Mouse (Mus musculus) neural tube, embryonic 12.5 days (tissue): ENCODE measurements around the gene Carns1. TPM values are rescaled to one million over a fixed set of nuclear protein-coding genes. Genes with fewer than 3 reads are reported as not detected.
"Not testable (repeated sequence)": the region's sequence is repeated elsewhere in the genome, so short reads cannot be mapped to it uniquely, and the experiment has no call there.

Experiments used
- ATAC-seq: fragments of 200-750 bp; cut with Nextera tagmentation; 2 replicates; pipeline ENCODE4 v1.8.0; 2017; ENCODE audit warnings: low read depth, mild to moderate bottlenecking, moderate TSS enrichment, moderate library complexity; ENCODE audit not compliant: low FRiP score
- H3K27ac ChIP-seq: fragments of 300-500 bp; sonication (generic); 2 replicates; pipeline ENCODE4 v1.5.1; 2016
- H3K27me3 ChIP-seq: fragments of 300-500 bp; sonication (generic); replicated peaks from 2 replicates; pipeline ENCODE4 v1.6.1; 2016; ENCODE audit warnings: mild to moderate bottlenecking
- H3K36me3 ChIP-seq: fragments of 300-500 bp; sonication (generic); 2 replicates; pipeline ENCODE4 v1.6.1; 2016; ENCODE audit warnings: mild to moderate bottlenecking
- H3K4me1 ChIP-seq: fragments of 300-500 bp; sonication (generic); 2 replicates; pipeline ENCODE4 v1.6.1; 2016
- H3K4me2 ChIP-seq: fragments of 300-500 bp; sonication (generic); replicated peaks from 2 replicates; pipeline ENCODE4 v1.6.1; 2016; ENCODE audit warnings: mild to moderate bottlenecking
- H3K4me3 ChIP-seq: fragments of 300-500 bp; sonication (generic); 2 replicates; pipeline ENCODE4 v1.5.1; 2016
- H3K9ac ChIP-seq: fragments of 300-500 bp; sonication (generic); 2 replicates; pipeline ENCODE4 v1.6.1; 2016; ENCODE audit warnings: mild to moderate bottlenecking
- H3K9me3 ChIP-seq: fragments of 300-500 bp; sonication (generic); 2 replicates; pipeline ENCODE4 v1.6.1; 2016; ENCODE audit warnings: mild to moderate bottlenecking
- WGBS: fragments of 180-500 bp; shearing (Covaris S2); methylation state at CpG from one replicate; pipeline ENCODE4 v1.1.7; 2016; 5-methylcytosine and 5-hydroxymethylcytosine counted together
- polyA plus RNA-seq: library from polyadenylated mRNA; unstranded; fragments of >200 nt; fragmentation: Nextera tagmentation; extraction: Ambion mirVana; gene quantifications from 2 replicates; pipeline ENCODE4 v1.2.1, GENCODE M21; 2016

The Carns1 gene
- polyA plus RNA-seq, 1 experiment from 2014 or later = 4.8 TPM

DNA sequence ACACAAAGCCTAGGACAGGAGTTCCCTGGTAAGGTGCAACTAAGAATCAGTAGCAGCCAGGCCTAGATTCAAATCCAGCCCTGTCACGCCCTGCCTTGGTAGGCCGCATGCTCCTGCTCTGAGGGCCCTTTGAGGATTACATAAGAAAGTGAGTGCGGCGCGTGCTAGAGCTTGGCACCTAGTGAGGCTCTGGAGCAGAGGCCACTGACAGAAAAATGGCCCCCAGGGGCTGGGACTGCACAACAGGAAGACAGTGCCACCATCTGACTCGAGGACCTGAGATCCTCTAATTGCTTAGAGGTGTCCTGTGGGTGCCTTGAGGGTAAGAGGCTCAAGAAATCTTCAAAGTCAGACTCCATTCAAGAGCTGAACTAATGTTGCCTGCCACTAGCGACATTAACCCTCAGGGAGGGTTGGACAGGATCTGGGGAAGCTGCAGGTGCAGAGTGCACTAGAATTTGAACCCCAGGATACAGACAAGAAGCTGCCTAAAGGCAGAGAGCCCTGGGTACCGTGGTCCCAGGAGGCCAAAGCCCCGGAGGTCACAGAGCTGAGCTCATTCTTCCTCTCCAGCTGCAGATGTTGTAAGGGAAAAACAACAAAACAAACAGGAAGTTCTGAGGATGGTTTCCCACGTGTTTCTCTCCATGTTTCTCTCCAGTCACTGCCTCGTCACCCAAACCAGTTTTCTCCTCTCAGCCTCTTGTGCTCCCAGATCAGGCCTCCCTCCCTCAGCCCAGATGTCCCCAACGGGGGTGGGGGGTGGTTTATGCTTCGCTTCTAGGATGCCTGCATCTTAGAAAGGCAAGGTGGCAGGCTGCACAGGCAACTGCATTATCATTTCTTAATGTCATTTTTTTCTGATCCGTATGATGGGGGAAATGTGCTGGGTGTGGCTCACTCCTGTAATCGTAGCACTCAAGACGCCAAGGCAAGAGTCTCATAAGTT lies 30.5 kb downstream of the Carns1 start:
- Histone ChIP-seq H3K4me3 (no peak overlapping the region), H3K36me3 (no peaks in the 10 kb centered on the region), H3K9ac (no peak overlapping the region), H3K9me3 (no peaks in the 10 kb centered on the region), H3K4me2 (no peak overlapping the region), H3K27me3 (no peaks in the 10 kb centered on the region), H3K27ac (no peak overlapping the region), H3K4me1 (peaks cover 17% of the 10 kb centered on the region)
- ATAC-seq = no peak
- 83% methylated on average over 16 of the region's 16 CpGs for WGBS

DNA sequence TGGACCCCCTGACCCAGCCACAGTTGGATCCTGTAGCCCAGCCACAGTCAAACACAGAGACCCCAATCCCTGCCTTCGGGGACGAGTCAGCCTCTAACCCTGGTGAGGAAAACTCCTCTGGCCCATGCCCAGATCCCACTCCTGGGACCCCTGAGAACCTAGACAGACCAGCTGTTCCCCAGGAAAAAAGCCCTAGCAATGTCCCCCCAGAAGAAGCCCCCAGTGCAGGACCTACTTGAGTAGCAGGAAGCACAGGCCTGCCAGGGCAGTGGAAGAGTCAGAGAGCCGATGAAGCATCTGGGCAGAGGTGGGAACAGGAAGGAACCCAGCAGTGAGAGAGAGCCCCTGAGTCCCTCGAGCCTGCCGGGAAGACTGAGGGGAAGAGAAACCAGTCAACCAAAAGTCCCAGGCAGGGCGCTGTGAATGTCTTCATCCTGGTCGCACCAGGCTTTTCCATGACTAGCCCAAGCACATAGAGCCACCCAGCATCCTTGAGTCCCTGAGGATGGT lies 31.5 kb downstream of the Carns1 start, which contains the start of gene Cabp4:
Gene Cabp4 (minus strand): TSS at position 275 of the 510 bp plus-strand sequence.
- 87% methylated on average over 7 of the region's 7 CpGs for WGBS
- H3K4me1 ChIP-seq = peaks cover 7% of the 10 kb centered on the region; the same call in 1 of the 2 replicates
- H3K27ac ChIP-seq = no peak within 1 kb of the TSS
- no peaks in the 10 kb centered on the region for H3K9me3 ChIP-seq
- H3K36me3 ChIP-seq = no peaks in the 10 kb centered on the region
- H3K9ac ChIP-seq = no peak within 1 kb of the TSS
- no peaks in the 10 kb centered on the region for H3K27me3 ChIP-seq
- H3K4me2 ChIP-seq = no peak within 1 kb of the TSS
- no peak within 1 kb of the TSS for H3K4me3 ChIP-seq
- ATAC-seq = no peak

DNA sequence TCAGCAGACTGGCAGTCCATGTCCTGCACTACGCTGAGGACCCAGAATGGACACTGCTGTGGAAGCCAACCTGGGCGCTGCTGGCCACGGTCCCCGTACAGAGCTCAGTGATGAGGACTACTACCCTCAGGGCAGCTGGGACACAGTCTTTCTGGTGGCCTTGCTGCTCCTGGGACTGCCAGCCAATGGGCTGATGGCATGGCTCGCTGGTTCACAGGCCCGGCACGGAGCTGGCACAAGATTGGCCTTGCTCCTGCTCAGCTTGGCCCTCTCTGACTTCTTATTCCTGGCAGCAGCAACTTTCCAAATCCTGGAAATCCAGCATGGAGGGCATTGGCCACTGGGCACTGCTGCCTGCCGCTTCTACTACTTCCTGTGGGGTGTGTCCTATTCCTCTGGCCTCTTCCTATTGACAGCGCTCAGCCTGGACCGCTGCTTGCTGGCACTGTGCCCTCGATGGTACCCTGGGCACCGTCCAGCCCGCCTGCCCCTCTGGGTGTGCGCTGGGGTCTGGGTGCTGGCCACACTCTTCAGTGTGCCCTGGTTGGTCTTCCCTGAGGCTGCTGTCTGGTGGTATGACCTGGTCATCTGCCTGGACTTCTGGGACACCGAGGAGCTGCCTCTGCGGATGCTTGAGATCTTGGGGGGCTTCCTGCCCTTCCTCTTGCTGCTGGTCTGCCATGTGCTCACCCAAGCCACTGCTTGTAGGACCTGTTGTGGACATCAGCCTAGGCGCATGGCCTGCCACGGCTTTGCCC lies 32.7 kb downstream of the Carns1 start:
- no peak overlapping the region for H3K4me2 ChIP-seq
- WGBS = 89% methylated on average over 18 of the region's 18 CpGs
- no peak overlapping the region for H3K27ac ChIP-seq
- H3K4me1 ChIP-seq = 0 out of 2 replicates have a peak, but pooled peaks cover under 1% of the 10 kb centered on the region
- no peak overlapping the region for H3K4me3 ChIP-seq
- no peaks in the 10 kb centered on the region for H3K9me3 ChIP-seq
- no peaks in the 10 kb centered on the region for H3K36me3 ChIP-seq
- H3K9ac ChIP-seq = no peak overlapping the region
- ATAC-seq = no peak
- H3K27me3 ChIP-seq = no peaks in the 10 kb centered on the region

DNA sequence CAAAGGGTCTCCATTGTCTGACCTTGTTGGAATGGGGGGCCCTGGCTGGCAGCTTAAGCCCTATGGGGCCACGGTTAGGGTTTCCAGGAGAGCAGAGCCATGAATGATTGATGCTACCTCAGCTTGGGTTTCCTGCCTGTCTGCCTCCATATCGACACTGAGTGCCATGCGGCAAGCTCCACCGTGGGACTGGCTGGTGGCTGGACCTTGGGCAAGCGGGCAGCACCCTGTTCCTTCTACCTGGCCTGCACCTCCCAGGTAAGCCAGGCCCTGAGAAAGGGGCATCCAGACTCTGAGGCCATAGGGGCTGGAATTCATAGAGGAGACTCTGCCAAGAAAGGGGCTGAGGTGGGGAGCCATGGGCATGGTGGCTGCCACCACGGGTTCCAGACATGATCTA lies 35.1 kb downstream of the Carns1 start:
- Histone ChIP-seq H3K27me3 (no peaks in the 10 kb centered on the region), H3K4me1 (no peaks in the 10 kb centered on the region), H3K9me3 (no peaks in the 10 kb centered on the region), H3K9ac (no peak overlapping the region), H3K27ac (no peak overlapping the region), H3K36me3 (no peaks in the 10 kb centered on the region), H3K4me3 (no peak overlapping the region), H3K4me2 (no peak overlapping the region)
- WGBS = 82% methylated on average over 6 of the region's 6 CpGs
- no peak for ATAC-seq

DNA sequence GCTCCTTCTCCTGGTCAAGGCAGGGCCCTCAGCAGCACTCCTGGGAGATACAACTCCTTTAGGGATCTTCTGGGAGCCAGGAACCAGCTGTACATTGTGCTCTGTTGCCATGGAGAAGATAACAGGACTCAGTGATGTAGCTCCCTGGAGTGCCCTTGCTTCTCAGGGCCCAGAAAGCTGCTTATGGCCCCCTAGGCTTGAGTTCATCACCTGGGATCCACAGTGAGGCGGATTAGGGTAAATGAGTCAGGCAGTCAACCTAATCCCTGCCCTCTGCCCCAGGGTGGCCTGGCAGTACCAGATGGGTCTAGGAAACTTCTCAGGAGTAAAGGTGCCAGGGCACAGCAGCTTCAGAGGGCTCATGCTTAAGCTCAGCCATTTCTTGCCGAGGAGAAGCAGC lies 35.8 kb downstream of the Carns1 start, which contains the start of gene Gpr152:
Gene Gpr152 (plus strand): TSS at position 342 of the 400 bp plus-strand sequence.
- ATAC-seq = no peak
- H3K9ac ChIP-seq = no peak within 1 kb of the TSS
- WGBS = 79% methylated on average over 2 of the region's 2 CpGs

DNA sequence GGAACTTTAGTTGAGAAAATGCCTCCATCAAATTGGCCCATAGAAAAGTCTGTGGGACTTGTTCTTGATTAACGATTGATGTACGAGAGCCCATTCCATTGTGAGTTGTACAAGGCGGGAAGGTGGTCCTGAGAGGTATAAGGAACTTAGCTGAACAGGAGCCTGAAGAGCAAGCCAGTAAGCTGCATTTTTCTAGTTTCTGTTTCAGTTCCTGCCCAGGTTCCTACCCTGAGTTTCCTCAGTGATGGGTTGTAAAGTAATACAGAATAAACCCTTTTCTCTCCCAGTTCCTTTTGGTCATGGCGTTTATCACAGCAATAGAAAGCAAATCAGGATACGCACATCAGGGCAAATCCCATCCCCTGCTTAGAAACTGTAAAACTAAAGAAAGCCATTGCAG lies 37.4 kb downstream of the Carns1 start:
- 74% methylated on average over 5 of the region's 5 CpGs for WGBS
- Histone ChIP-seq H3K4me3 (no peak overlapping the region), H3K9me3 (no peaks in the 10 kb centered on the region), H3K4me1 (no peaks in the 10 kb centered on the region), H3K27ac (no peak overlapping the region), H3K9ac (no peak overlapping the region), H3K36me3 (peaks cover 4% of the 10 kb centered on the region), H3K4me2 (no peak overlapping the region), H3K27me3 (no peaks in the 10 kb centered on the region)
- no peak for ATAC-seq

More for the DNA sequence above, 35.8 kb downstream of the Carns1 start, which contains the start of gene Gpr152:
- Histone ChIP-seq H3K36me3 (no peaks in the 10 kb centered on the region), H3K27ac (no peak within 1 kb of the TSS), H3K4me1 (no peaks in the 10 kb centered on the region), H3K4me2 (no peak within 1 kb of the TSS), H3K27me3 (no peaks in the 10 kb centered on the region), H3K9me3 (no peaks in the 10 kb centered on the region), H3K4me3 (no peak within 1 kb of the TSS)

DNA sequence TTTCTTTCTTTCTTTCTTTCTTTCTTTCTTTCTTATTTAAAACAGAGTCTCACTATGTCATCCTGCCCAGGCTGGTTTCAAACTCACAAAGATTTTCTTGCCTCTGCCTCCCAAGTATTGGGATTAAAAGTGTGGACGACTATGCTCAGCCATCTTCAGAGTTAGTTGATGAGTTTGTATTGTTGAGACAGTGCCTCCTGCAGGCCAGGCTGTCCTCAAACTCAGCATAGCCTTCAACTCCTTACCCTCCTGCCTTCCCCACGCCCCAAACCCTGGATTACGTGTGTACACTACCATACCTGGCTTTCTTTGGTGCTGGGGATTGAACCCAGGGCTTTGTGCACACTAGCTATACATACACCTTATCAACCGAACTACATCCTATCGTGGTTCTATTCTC lies 38.8 kb downstream of the Carns1 start:
- ATAC-seq = no peak
- Histone ChIP-seq H3K27me3 (no peaks in the 10 kb centered on the region), H3K4me3 (no peak overlapping the region), H3K9me3 (no peaks in the 10 kb centered on the region), H3K4me1 (no peaks in the 10 kb centered on the region), H3K4me2 (no peak overlapping the region), H3K27ac (no peak overlapping the region), H3K9ac (no peak overlapping the region), H3K36me3 (peaks cover 19% of the 10 kb centered on the region)
- 81% methylated on average over 5 of the region's 5 CpGs for WGBS

DNA sequence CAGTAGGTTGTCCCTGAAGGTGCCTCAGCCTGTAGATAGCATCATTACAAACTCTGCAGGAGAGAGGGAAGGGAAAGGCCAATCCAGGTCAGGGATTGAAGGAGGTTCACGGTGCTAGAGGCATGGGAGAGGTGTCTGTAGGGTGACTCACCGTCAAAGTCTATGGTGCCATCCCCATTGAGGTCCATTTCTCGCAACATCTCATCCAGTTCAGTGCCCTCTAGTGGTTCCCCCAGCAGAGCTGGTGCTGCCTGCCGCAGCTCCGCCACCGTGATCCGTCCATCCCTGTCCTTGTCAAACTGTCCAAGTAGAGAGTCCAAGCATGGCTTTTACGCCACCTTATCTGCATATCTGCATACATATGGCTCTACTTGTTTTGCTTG lies 39.3 kb downstream of the Carns1 start:
- H3K4me2 ChIP-seq, H3K27ac ChIP-seq, H3K4me1 ChIP-seq, H3K9me3 ChIP-seq, H3K4me3 ChIP-seq, H3K27me3 ChIP-seq, ATAC-seq, H3K9ac ChIP-seq: not testable (repeated sequence)
- 30% methylated on average over 8 of the region's 8 CpGs for WGBS
- peaks cover 24% of the 10 kb centered on the region for H3K36me3 ChIP-seq

DNA sequence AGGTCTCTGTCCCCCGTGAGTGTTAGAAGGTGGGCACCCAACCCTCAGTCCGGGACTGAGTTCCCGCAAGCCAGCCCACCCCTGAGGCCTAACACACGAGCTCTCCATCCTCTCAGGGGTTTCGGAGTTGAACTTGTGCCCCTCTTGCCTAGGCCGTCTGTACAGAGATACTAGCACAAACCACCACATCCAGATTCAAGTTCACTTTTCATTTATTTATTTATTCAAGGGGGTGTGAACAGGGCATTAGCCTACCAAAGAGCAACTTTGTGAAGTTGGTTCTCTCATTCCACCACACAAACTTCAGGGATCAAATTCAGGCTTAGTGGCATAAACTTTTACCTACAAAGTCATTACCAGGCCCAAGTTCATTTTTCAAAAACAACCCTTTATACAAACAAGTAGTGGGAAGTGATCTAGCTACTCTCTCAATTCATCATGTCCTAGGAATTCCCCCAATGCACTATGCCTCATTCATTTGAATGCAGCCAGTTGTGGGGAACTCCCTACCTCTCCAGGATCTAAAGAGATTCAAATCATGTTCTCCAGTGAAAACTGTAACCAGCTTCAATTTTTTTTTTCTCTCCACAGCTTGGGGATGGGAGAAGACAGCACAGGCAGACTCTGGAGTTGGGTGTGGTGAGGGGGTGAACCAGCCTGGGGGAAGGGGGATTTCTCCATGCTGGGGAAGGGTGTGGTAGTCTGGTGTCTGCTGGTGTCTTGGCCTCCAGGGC lies 39.9 kb downstream of the Carns1 start:
- ATAC-seq, H3K27me3 ChIP-seq, H3K9me3 ChIP-seq, H3K27ac ChIP-seq, H3K4me1 ChIP-seq, H3K9ac ChIP-seq, H3K4me2 ChIP-seq, H3K4me3 ChIP-seq: not testable (repeated sequence)
- WGBS = 84% methylated on average over 6 of the region's 6 CpGs
- peaks cover 28% of the 10 kb centered on the region for H3K36me3 ChIP-seq

DNA sequence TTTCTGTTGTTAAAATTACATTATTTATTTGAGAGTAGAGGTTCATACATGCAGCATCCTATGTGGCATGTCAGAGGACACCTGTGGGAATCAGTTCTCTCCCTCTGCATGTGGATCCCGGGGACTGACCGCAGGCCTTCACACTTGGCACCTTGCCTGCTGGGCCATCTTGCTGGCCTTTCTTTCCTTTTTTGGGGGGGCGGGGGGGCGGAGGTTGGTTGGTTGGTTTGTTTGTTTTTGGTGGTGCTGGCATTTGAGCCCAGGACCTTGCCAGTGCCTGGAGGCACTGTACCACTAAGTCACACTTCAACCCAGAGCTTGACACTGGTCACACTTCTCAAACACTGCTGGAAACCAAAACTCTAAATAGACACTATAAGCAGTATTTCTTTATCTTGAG lies 40.9 kb downstream of the Carns1 start:
- H3K27me3 ChIP-seq = no peaks in the 10 kb centered on the region
- H3K36me3 ChIP-seq = peaks cover 36% of the 10 kb centered on the region
- WGBS = 90% methylated on average over 4 of the region's 4 CpGs
- H3K9me3 ChIP-seq = no peaks in the 10 kb centered on the region
- peaks cover 3% of the 10 kb centered on the region; the same call in 1 of the 2 replicates for H3K4me1 ChIP-seq
- H3K9ac ChIP-seq = no peak overlapping the region
- no peak overlapping the region for H3K4me2 ChIP-seq
- ATAC-seq = no peak
- no peak overlapping the region for H3K4me3 ChIP-seq
- H3K27ac ChIP-seq = no peak overlapping the region

DNA sequence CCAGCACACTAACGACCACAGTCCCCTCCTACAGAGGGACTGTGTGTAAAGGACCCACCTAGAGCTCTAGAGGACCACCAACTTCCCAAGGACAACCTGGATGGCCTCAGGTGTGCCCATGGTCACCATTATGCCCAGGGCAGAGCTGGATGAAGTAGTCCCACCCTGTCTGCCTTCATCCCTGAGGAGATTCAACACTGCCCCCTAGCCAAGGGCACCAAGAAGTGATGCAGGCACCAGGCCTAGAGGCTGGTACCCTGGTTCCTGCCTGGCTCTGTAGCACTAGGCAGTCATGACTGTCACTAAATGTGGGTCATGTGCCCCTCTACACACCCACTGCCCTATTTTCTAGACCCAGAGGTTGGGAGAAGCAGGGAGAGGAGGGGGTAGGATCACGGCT lies 43.5 kb downstream of the Carns1 start:
- Histone ChIP-seq H3K4me1 (peaks cover 8% of the 10 kb centered on the region), H3K4me2 (no peak overlapping the region), H3K27me3 (no peaks in the 10 kb centered on the region), H3K27ac (no peak overlapping the region), H3K9me3 (no peaks in the 10 kb centered on the region), H3K9ac (no peak overlapping the region), H3K36me3 (peaks cover 52% of the 10 kb centered on the region), H3K4me3 (no peak overlapping the region)
- no peak for ATAC-seq
- WGBS = 82% methylated on average over 2 of the region's 2 CpGs

DNA sequence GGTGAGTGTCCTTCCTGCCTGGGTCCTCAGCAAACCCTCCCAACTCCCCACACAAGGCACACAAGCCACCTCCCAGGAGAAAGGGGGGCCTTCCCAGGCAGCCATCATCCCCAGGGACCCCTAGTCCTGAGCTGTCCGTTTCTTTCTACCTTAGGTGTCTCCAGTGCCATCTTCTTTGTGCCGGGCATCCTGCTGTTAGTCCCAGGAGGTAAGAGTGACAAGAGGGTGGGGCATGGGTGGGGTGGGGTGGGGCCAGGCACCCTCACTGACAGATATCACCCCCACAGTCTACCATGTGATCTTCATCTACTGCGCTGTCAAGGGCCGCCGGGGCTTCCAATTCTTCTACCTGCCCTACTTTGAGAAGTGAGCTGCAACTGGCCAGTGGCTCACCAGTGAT lies 44.2 kb downstream of the Carns1 start:
- H3K9me3 ChIP-seq = no peaks in the 10 kb centered on the region
- H3K4me2 ChIP-seq = no peak overlapping the region
- no peak for ATAC-seq
- H3K9ac ChIP-seq = no peak overlapping the region
- no peak overlapping the region for H3K27ac ChIP-seq
- H3K36me3 ChIP-seq = peaks cover 52% of the 10 kb centered on the region
- WGBS = 87% methylated on average over 5 of the region's 5 CpGs
- H3K27me3 ChIP-seq = no peaks in the 10 kb centered on the region
- H3K4me3 ChIP-seq = no peak overlapping the region
- peaks cover 14% of the 10 kb centered on the region for H3K4me1 ChIP-seq
